Mouse (Mus musculus) liver, embryonic 11.5 days (tissue): ENCODE results near the gene Tbxa2r. TPM values are rescaled to one million over a fixed set of nuclear protein-coding genes. Genes with fewer than 3 reads are reported as not detected.
A peak's percentile ranks its signal among the peaks of the same experiment; 100 is the strongest.

Source experiments
- ATAC-seq: fragments of 200-750 bp; cut with Nextera tagmentation; replicated peaks from 2 replicates; pipeline ENCODE4 v1.8.0; 2017; ENCODE audit warnings: moderate number of reproducible peaks, mild to moderate bottlenecking, moderate TSS enrichment, moderate library complexity; ENCODE audit not compliant: low FRiP score
- DNase-seq: peaks from one replicate; pipeline ENCODE4 v3.0.0-alpha.2; 2017; ENCODE audit warnings: low spot score
- H3K27ac ChIP-seq: fragments of 300-500 bp; sonication (generic); 2 replicates; pipeline ENCODE4 v1.5.1; 2014; ENCODE audit warnings: mild to moderate bottlenecking, low read depth, low read length, control low read depth
- H3K27me3 ChIP-seq: fragments of 300-500 bp; sonication (generic); replicated peaks from 2 replicates; pipeline ENCODE4 v1.6.1; 2014; ENCODE audit warnings: low read length, mixed read lengths; ENCODE audit not compliant: control insufficient read depth, insufficient read depth
- H3K36me3 ChIP-seq: fragments of 300-500 bp; sonication (generic); 2 replicates; pipeline ENCODE4 v1.6.1; 2014; ENCODE audit warnings: mild to moderate bottlenecking, low read length, moderate library complexity, mixed read lengths; ENCODE audit not compliant: control insufficient read depth, insufficient read depth
- H3K4me1 ChIP-seq: fragments of 300-500 bp; sonication (generic); replicated peaks from 2 replicates; pipeline ENCODE4 v1.6.1; 2014; ENCODE audit warnings: low read length, mixed read lengths; ENCODE audit not compliant: control insufficient read depth, insufficient read depth
- H3K4me2 ChIP-seq: fragments of 300-500 bp; sonication (generic); 2 replicates; pipeline ENCODE4 v1.6.1; 2014; ENCODE audit warnings: mild to moderate bottlenecking, control low read depth, moderate library complexity
- H3K4me3 ChIP-seq: fragments of 300-500 bp; sonication (generic); 2 replicates; pipeline ENCODE4 v1.5.1; 2014; ENCODE audit warnings: low read depth, low read length, control low read depth
- H3K9ac ChIP-seq: fragments of 300-500 bp; sonication (generic); 2 replicates; pipeline ENCODE4 v1.6.1; 2014; ENCODE audit warnings: low read depth, low read length, control low read depth
- H3K9me3 ChIP-seq: fragments of 300-500 bp; sonication (generic); 2 replicates; pipeline ENCODE4 v1.6.1; 2016; ENCODE audit warnings: low read length, inconsistent platforms, mixed read lengths; ENCODE audit not compliant: control insufficient read depth
- WGBS: fragments of 180-500 bp; shearing (Covaris S2); extraction: QIAGEN DNeasy Blood & Tissue Kit; methylation state at CpG from one replicate; pipeline ENCODE4 v1.1.7; 2014; 5-methylcytosine and 5-hydroxymethylcytosine counted together
- polyA plus RNA-seq: library from polyadenylated mRNA; unstranded; fragments of >200 nt; fragmentation: Nextera tagmentation; extraction: Ambion mirVana; gene quantifications from 2 replicates; pipeline ENCODE4 v1.2.1, GENCODE M21; 2014

Gene Tbxa2r
- polyA plus RNA-seq, 1 experiment from 2014 or later = 7.9 TPM

DNA sequence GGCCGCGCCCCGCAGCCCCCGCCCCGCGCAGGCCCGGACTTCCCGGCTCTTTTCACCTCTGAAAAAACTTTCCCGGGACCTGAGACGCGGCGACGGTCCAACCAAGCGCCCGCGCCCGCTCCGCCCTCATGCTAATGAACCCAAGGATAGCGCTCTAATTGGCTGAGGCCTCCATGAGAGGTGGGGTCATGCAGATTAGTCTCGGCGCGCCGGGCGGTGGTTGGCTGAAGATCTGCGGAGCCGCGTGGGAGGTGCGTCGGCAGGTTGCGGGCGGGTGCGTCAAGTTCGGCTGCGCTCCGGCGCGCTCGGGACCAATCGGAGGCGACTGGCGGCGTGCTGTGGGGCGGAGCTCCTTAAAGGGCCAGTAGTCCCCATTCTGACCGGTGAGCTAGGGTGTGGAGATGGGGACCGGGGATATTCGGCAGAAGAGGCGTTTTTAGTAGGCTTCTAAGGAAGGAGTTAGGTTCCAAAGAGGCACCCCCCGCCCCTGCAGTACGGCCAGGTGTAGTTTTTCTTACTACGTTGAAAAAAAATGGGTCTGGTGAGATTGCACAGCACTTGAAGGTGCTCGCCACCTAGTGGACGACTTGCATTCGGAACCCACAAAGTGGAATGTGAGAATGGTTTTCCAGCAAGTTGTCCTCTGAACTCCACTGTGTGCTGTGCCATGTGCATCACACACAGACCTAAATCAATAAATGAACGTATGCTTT lies 22.0 kb downstream of the Tbxa2r start, which contains the start of gene Hmg20b:
TSS of gene Hmg20b (minus strand) at position 130 of the 713 bp plus-strand sequence.
- Histone ChIP-seq H3K27me3 (0 out of 2 replicates have a peak, but pooled peaks cover 2% of the 10 kb centered on the region), H3K36me3 (peaks cover 4% of the 10 kb centered on the region; the same call in 1 of the 2 replicates), H3K27ac (peak within 1 kb of the TSS; percentile 87), H3K4me1 (peaks cover 67% of the 10 kb centered on the region), H3K4me3 (peak within 1 kb of the TSS; percentile 86), H3K4me2 (peak within 1 kb of the TSS; percentile 96), H3K9me3 (no peaks in the 10 kb centered on the region), H3K9ac (peak within 1 kb of the TSS; percentile 84)
- DNase-seq (peak; percentile 98), ATAC-seq (peak; percentile 88)
- WGBS = 1% methylated on average over 54 of the region's 54 CpGs

DNA sequence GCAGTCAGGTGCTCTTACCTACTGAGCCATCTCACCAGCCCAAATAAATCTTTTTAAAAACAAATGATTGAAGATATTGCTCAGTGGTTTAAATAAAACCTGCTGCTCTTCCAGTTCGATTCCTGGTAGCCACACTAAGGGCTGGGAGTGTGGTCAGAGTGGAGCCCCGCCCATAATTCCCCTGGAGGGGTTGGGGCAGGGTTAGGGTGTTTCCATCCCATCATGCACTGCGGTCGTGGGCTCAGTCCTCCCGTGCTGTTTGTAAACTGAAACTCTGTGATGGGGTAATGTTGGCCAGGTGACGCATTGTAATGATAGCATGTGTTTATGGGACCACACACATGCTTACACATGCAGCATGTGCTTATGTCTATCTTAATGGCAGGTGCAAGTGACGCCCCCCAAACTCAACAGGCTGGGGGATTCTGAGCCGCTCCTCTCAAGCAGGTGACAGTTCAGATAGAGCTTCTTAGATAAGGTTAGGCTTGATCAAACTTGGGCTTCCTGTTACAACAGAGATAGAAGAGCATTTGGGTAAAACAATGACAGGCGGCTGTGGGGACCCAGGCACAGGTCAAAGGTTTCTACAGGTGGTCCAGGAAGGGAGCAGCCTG lies 23.3 kb downstream of the Tbxa2r start:
- Histone ChIP-seq H3K36me3 (peaks cover 4% of the 10 kb centered on the region; the same call in 1 of the 2 replicates), H3K27me3 (no peaks in the 10 kb centered on the region), H3K4me1 (peaks cover 70% of the 10 kb centered on the region), H3K27ac (peak overlapping the region; percentile 69), H3K9me3 (no peaks in the 10 kb centered on the region), H3K4me2 (peak overlapping the region; percentile 62), H3K4me3 (peak overlapping the region; percentile 26), H3K9ac (peak overlapping the region; percentile 53)
- DNase-seq (no peak), ATAC-seq (peak; percentile 32)
- 10% methylated on average over 9 of the region's 9 CpGs for WGBS

DNA sequence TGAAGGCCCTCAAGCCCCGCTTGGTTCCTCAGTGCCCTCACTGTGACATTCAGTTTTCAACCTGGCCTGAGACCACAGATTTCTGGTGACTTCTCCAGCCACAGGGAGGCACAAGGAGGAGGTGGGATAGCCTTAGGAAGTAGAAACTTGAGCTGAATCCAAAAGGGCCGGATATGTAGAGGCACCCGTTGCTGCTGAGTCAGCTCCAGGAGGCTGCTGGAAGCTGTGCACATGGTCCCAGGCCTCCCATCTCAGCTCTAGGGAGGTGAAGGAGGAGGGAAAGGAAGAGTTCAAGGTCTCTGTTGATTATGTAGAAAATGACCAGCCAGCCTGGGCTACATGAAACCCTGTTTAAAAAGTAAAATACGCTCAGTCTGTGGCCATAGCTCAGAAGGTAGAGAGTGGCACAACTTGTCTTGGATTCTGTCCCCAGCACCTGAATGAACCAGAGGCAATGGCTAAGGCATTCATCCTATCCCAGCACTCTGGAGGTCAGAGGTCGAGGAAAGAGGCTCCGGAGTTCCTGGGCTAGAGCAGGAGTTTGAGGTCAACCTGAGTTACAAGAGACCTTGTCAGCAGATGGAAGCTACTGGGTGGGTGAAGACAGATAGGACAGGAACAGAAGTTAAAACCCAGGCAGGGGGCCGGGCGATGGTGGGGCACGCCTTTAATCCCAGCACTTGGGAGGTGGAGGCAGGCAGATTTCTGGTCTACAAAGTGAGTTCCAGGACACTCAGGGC lies 26.4 kb downstream of the Tbxa2r start:
- DNase-seq (no peak), ATAC-seq (no peak)
- no peaks in the 10 kb centered on the region for H3K27me3 ChIP-seq
- no peak overlapping the region for H3K27ac ChIP-seq
- H3K9me3 ChIP-seq = no peaks in the 10 kb centered on the region
- 0 out of 2 replicates have a peak, but pooled peaks cover 1% of the 10 kb centered on the region for H3K36me3 ChIP-seq
- peaks cover 69% of the 10 kb centered on the region for H3K4me1 ChIP-seq
- no peak overlapping the region for H3K4me2 ChIP-seq
- 62% methylated on average over 9 of the region's 9 CpGs for WGBS
- peak overlapping the region; percentile 1; the same call in 1 of the 2 replicates for H3K9ac ChIP-seq
- no peak overlapping the region for H3K4me3 ChIP-seq

DNA sequence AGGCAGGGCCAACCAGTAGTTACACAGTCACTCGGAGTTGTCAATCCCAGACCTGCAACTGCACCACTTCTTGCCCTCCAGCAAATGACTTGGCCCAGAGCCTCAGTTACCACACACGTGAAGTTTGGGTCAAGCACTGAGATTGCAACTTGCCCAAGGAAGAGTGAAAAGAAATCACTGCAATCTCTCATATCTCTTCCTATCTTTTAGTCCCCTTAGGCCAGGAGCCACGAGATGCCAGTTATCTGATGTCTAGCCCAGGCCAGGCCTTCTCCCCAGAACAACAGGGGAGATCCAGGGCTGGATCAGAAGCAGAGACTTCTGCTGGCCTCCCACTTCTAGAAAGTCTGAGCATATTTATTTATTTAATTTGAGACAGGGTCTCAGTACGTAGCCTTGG lies 27.0 kb downstream of the Tbxa2r start:
- no peak overlapping the region for H3K9ac ChIP-seq
- no peak overlapping the region for H3K4me2 ChIP-seq
- no peaks in the 10 kb centered on the region for H3K9me3 ChIP-seq
- 69% methylated on average over 4 of the region's 4 CpGs for WGBS
- no peak overlapping the region for H3K4me3 ChIP-seq
- peaks cover 75% of the 10 kb centered on the region for H3K4me1 ChIP-seq
- H3K36me3 ChIP-seq = 0 out of 2 replicates have a peak, but pooled peaks cover 4% of the 10 kb centered on the region
- H3K27me3 ChIP-seq = no peaks in the 10 kb centered on the region
- H3K27ac ChIP-seq = peak overlapping the region; percentile 16; the same call in 1 of the 2 replicates
- no peak for DNase-seq
- no peak for ATAC-seq

DNA sequence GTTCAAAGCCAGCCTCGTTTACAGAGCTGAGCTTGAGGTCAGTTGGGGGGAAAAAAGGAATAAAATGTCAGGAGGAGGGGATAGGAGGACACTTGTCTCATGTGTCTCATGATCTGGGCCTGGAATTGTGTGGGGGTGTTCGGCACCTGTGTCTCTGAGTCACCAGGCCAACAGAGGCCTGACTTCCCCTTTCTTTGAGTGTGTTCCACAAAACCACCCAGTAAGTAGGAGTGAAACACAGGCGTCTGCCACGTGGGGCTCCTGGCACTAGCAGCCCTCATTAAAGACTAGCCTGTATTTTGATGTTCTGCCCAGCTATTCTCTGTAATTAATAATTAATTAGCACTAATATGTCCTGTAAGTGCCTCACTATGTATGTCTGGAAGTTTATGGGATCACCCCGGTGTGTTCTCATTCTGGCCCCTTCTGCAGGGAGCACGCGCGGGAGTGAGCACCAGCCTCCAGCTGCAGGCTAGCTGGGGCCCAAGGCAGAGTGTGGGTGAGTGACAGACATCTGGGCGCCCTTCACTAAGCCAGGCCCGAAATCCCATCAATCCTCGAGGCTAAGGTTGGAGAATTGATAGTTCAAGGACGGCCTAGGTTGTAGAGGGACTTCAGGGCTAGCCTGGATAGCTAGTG lies 27.9 kb downstream of the Tbxa2r start:
- Histone ChIP-seq H3K4me1 (peaks cover 76% of the 10 kb centered on the region), H3K4me3 (peak overlapping the region; percentile 94), H3K36me3 (peaks cover 10% of the 10 kb centered on the region; the same call in 1 of the 2 replicates), H3K4me2 (peak overlapping the region; percentile 99), H3K27ac (peak overlapping the region; percentile 66; the same call in 1 of the 2 replicates), H3K9ac (peak overlapping the region; percentile 54), H3K27me3 (no peaks in the 10 kb centered on the region), H3K9me3 (no peaks in the 10 kb centered on the region)
- WGBS = 36% methylated on average over 12 of the region's 12 CpGs
- ATAC-seq = no peak
- DNase-seq = no peak

DNA sequence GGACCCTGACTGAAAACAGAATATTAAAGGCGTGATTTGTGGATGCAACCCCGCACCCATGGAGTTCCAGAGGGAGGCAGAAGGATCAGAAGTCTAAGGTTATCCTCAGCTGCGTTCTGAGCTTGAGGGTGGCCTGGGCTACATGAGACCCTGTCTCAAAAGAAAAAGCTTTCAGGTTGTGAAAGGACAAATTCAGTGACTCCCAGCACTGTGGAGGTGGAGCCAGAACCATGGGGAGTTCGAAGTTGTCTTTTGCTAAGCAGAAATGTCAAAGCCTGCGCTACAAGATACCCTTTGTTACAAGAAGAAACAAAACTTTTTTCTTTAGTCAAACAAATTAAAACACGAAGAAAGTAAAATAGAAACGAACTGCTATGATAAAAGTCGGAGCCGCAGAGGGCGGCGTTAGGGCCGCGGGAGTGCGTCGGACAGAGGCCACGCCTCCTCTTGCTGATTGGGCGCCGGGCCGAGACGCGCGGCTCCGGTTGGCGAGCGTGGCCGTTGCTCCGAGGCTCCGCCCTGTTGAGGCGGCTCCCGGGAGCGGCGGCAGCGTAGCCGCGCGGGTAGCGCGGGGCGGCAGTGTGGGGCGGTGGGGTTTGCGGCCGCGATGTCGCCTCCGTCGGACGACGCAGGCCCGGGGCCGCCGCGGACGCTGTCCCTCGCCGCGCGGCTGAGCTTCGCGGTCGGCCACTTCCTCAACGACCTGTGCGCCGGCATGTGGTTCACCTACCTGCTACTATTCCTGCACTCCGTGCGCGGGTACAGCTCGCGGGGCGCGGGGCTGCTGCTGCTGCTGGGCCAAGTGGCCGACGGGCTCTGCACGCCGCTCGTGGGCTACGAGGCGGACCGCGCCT lies 28.7 kb downstream of the Tbxa2r start, which contains the start of gene Mfsd12:
TSS of gene Mfsd12 (plus strand) at position 501 of the 854 bp plus-strand sequence.
- H3K36me3 ChIP-seq = peaks cover 10% of the 10 kb centered on the region; the same call in 1 of the 2 replicates
- H3K27me3 ChIP-seq = no peaks in the 10 kb centered on the region
- DNase-seq (peak; percentile 85), ATAC-seq (peak; percentile 85)
- 2% methylated on average over 76 of the region's 79 CpGs for WGBS
- H3K4me3 ChIP-seq = peak within 1 kb of the TSS; percentile 94
- peak within 1 kb of the TSS; percentile 99 for H3K4me2 ChIP-seq
- peak within 1 kb of the TSS; percentile 83 for H3K27ac ChIP-seq
- no peaks in the 10 kb centered on the region for H3K9me3 ChIP-seq
- peak within 1 kb of the TSS; percentile 90 for H3K9ac ChIP-seq
- peaks cover 76% of the 10 kb centered on the region for H3K4me1 ChIP-seq

DNA sequence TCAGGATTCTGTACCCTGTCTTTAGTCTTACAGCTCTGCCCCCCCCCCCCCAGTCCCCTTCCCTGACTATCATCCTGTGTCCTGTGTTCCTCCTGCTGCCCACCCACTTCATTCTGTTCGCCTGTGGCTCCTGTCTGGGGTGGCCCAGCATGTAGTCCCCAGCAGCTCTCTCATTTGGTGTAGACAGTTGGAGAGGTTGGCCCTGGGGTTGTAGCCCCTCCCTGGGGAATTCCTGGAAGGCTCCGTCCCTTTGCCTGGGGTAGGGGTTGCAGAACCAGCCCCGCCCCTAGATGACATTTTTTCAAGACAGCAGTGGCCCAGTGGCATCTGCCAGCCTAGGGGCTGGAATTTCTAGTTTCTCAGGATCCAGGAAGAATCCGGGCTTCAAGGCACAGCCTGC lies 29.7 kb downstream of the Tbxa2r start:
- Histone ChIP-seq H3K27ac (peak overlapping the region; percentile 83), H3K4me1 (peaks cover 78% of the 10 kb centered on the region), H3K27me3 (no peaks in the 10 kb centered on the region), H3K9me3 (no peaks in the 10 kb centered on the region), H3K4me2 (peak overlapping the region; percentile 99), H3K36me3 (peaks cover 13% of the 10 kb centered on the region; the same call in 1 of the 2 replicates), H3K9ac (peak overlapping the region; percentile 90), H3K4me3 (peak overlapping the region; percentile 94)
- no peak for DNase-seq
- WGBS = 26% methylated on average over 4 of the region's 4 CpGs
- ATAC-seq = no peak
